Mouse (Mus musculus) CH12.LX (cell line): ENCODE data around the gene Macrod1.

Experiments
- CHD1 ChIP-seq: IDR thresholded peaks from 2 replicates; pipeline ENCODE4 v1.6.1; 2012; ENCODE audit warnings: low read depth, low read length, improper control_type of control experiment, inconsistent platforms
- CHD2 ChIP-seq: IDR thresholded peaks from 2 replicates; pipeline ENCODE4 v1.6.1; 2011; ENCODE audit warnings: low read length, improper control_type of control experiment
- CTCF ChIP-seq, 2 experiments: IDR thresholded peaks in 1 of 2; conservative IDR thresholded peaks in 1 of 2; 2 replicates each; pipeline ENCODE4 v1.5.1; 2011 to 2012; ENCODE audit warnings: low read depth in 2 of 2, low read length in 2 of 2, improper control_type of control experiment in 1 of 2, inconsistent platforms in 1 of 2, mild to moderate bottlenecking in 1 of 2, moderate library complexity in 1 of 2
- ELF1 ChIP-seq: IDR thresholded peaks from 2 replicates; pipeline ENCODE4 v1.6.1; 2014; ENCODE audit warnings: low read depth, mild to moderate bottlenecking, inconsistent platforms, low read length, improper control_type of control experiment
- KAT2A ChIP-seq: IDR thresholded peaks from 2 replicates; pipeline ENCODE4 v1.6.1; 2012; ENCODE audit warnings: low read length, improper control_type of control experiment, inconsistent platforms; ENCODE audit not compliant: insufficient replicate concordance
- POLR2A ChIP-seq: IDR thresholded peaks from 2 replicates; pipeline ENCODE4 v1.6.1; 2011; ENCODE audit warnings: low read depth, mild to moderate bottlenecking, improper control_type of control experiment, low read length
- USF1 ChIP-seq: IDR thresholded peaks from 2 replicates; pipeline ENCODE4 v1.6.1; 2014; ENCODE audit warnings: low read depth, mild to moderate bottlenecking, inconsistent platforms, low read length, improper control_type of control experiment
- ZMIZ1 ChIP-seq: IDR thresholded peaks from 2 replicates; pipeline ENCODE4 v1.6.1; 2012; ENCODE audit warnings: low read depth, mild to moderate bottlenecking, inconsistent platforms, low read length, improper control_type of control experiment

GRCm38 (mm10) chr19:7029531-7029930 is 27.1 kb upstream of the Macrod1 start:
- TF ChIP-seq CTCF (conservative IDR thresholded peaks at IDR 0.05 in 1 of 2, IDR thresholded peaks at IDR 0.05 in 1 of 2; ENCODE audit: low read depth in 2 of 2, low read length in 2 of 2), result no peak
- no peak for TF ChIP-seq ELF1
- TF ChIP-seq CHD1, result no peak
- no peak for TF ChIP-seq USF1
- TF ChIP-seq CHD2, result no peak
- no peak for TF ChIP-seq KAT2A
- no peak for TF ChIP-seq POLR2A
- no peak for TF ChIP-seq ZMIZ1
